Mouse (Mus musculus) inflammation-experienced regulatory T-cells, adult 6 months (primary cell): Measurements from ENCODE around the gene Pcdh7. TPM values are rescaled to one million over a fixed set of nuclear protein-coding genes. Genes with fewer than 3 reads are reported as not detected.

Source experiments
- ATAC-seq: one replicate; pipeline ENCODE4 v1.8.0; 2017
- polyA plus RNA-seq, 3 experiments: library from polyadenylated mRNA; unstranded; fragments of 100-300 nt; shearing (Covaris generic); gene quantifications; one replicate each; pipeline ENCODE4 v1.2.1; 2017

Pcdh7 gene
- polyA plus RNA-seq, 3 experiments from 2014 or later, result not detected

- ATAC-seq, result no peak
Measured at GRCm38 (mm10) chr5:57750320-57750719, 32.6 kb downstream of the Pcdh7 start.

- ATAC-seq, result no peak
Measured at GRCm38 (mm10) chr5:57755791-57756190, 38.0 kb downstream of the Pcdh7 start.

GRCm38 (mm10) chr5:57756726-57757424, 39.1 kb downstream of the Pcdh7 start:
- no peak for ATAC-seq

- ATAC-seq, result no peak
Measured at GRCm38 (mm10) chr5:57757436-57757898, 39.7 kb downstream of the Pcdh7 start.

- ATAC-seq, result no peak
Measured at GRCm38 (mm10) chr5:57758968-57759367, 41.2 kb downstream of the Pcdh7 start.

GRCm38 (mm10) chr5:57760069-57761063, 42.6 kb downstream of the Pcdh7 start:
- ATAC-seq, result no peak

- no peak for ATAC-seq
Measured at GRCm38 (mm10) chr5:57765356-57765755, 47.6 kb downstream of the Pcdh7 start.

GRCm38 (mm10) chr5:57767346-57767745, 49.6 kb downstream of the Pcdh7 start:
- ATAC-seq, result no peak

GRCm38 (mm10) chr5:57768469-57769022, 50.8 kb downstream of the Pcdh7 start:
- no peak for ATAC-seq

GRCm38 (mm10) chr5:57769644-57770043, 51.9 kb downstream of the Pcdh7 start:
- ATAC-seq, result no peak

- no peak for ATAC-seq
Measured at GRCm38 (mm10) chr5:57770364-57770763, 52.6 kb downstream of the Pcdh7 start.

- no peak for ATAC-seq
Measured at GRCm38 (mm10) chr5:57771122-57771521, 53.4 kb downstream of the Pcdh7 start.

- no peak for ATAC-seq
Measured at GRCm38 (mm10) chr5:57772711-57773110, 54.9 kb downstream of the Pcdh7 start.

GRCm38 (mm10) chr5:57774496-57774895, 56.7 kb downstream of the Pcdh7 start:
- no peak for ATAC-seq

- no peak for ATAC-seq
Measured at GRCm38 (mm10) chr5:57778093-57778492, 60.3 kb downstream of the Pcdh7 start.

GRCm38 (mm10) chr5:57779951-57780350, 62.2 kb downstream of the Pcdh7 start:
- no peak for ATAC-seq

GRCm38 (mm10) chr5:57780574-57780973, 62.8 kb downstream of the Pcdh7 start:
- ATAC-seq, result no peak

GRCm38 (mm10) chr5:57781950-57782349, 64.2 kb downstream of the Pcdh7 start:
- no peak for ATAC-seq

- no peak for ATAC-seq
Measured at GRCm38 (mm10) chr5:57782546-57782945, 64.8 kb downstream of the Pcdh7 start.

GRCm38 (mm10) chr5:57788775-57789509, 71.2 kb downstream of the Pcdh7 start:
- ATAC-seq, result no peak

- ATAC-seq, result no peak
Measured at GRCm38 (mm10) chr5:57796337-57796736, 78.6 kb downstream of the Pcdh7 start.

GRCm38 (mm10) chr5:57797951-57798670, 80.3 kb downstream of the Pcdh7 start:
- no peak for ATAC-seq
